Mouse (Mus musculus): ENCODE measurements around the gene 6030468B19Rik. TPM values are rescaled to one million over a fixed set of nuclear protein-coding genes. Genes with fewer than 3 reads are reported as not detected.

The 6030468B19Rik gene
- total and polyA plus RNA-seq, 3 experiments = 2.7 to 5.1 TPM; not detected in 1

DNA sequence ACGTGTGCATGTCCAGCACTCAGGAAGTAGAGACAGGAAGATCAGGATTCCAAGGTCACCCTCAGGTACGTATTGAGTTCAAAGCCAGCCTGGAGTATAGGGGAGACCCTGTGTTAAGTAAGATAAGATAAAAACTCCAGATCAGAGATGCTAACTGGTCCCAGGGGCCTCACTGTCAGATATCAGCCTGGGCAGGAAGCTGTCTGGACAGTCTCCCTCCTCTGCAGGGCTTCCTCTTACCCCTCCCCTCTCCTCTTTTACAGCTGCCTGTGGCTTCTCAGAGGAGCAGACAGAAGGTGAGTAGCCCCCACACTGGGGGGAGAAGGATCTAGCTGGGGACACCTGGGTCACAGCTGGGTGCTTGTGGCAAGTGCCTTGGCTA is 691 bp downstream of the 6030468B19Rik start (continued):
- TF ChIP-seq USF1 (IDR thresholded peaks at IDR 0.05; ENCODE audit: low read depth, low read length) (peak; percentile 20; the same call in 1 of the 2 replicates), CTCF (IDR thresholded peaks at IDR 0.05 in 2 of 3, conservative IDR thresholded peaks at IDR 0.05 in 1 of 3; ENCODE audit: control insufficient read depth in 1 of 3, insufficient read depth in 1 of 3, low read depth in 2 of 3, low read length in 3 of 3, poor library complexity in 1 of 3, severe bottlenecking in 1 of 3) (no peak)

DNA sequence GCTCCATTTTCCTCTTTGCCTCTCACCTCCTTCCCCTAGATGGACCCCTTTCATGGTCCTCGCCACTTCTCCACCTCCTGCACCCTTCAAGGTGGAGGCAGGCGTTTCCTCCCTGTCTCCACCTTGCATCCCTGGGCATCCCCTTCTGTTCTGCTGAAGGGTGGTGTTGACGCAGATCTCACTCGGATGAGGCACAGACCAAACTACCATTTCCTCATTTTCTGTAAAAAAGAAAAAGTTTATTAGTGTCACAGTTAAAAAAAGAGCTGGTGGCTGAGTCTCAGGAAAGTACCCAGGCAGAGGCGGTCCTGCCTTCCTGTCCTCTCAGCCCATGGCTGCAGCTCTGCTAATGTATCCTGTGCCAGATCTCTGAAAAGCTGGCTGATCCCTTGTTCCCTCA is 1.7 kb downstream of the 6030468B19Rik start:
- H3K9me3 ChIP-seq (replicated peaks; ENCODE audit: insufficient read depth, low read length) = no peaks in the 10 kb centered on the region
- peaks cover 0 to 20% of the 10 kb centered on the region in 2 experiments; a peak in 2 of 4 replicates for H3K36me3 ChIP-seq (ENCODE audit: control insufficient read depth in 1 of 2, insufficient read depth in 2 of 2, low read length in 2 of 2)
- DNase-seq (ENCODE audit: low read depth, low spot score) = peak; percentile 45
- TF ChIP-seq BHLHE40 (IDR thresholded peaks at IDR 0.05; ENCODE audit: borderline replicate concordance, low read depth, low read length) (no peak), MYB (IDR thresholded peaks at IDR 0.05; ENCODE audit: low read depth, low read length) (no peak), MAZ (IDR thresholded peaks at IDR 0.05; ENCODE audit: low read depth, low read length) (no peak), UBTF (IDR thresholded peaks at IDR 0.05; ENCODE audit: borderline replicate concordance, insufficient read depth, low read depth, low read length) (no peak), RCOR1 (IDR thresholded peaks at IDR 0.05; ENCODE audit: low read depth, low read length) (no peak), TBP (IDR thresholded peaks at IDR 0.05; ENCODE audit: low read depth, low read length) (no peak), ELF1 (IDR thresholded peaks at IDR 0.05; ENCODE audit: low read depth, low read length) (no peak), KAT2A (conservative IDR thresholded peaks at IDR 0.05; ENCODE audit: low read depth, low read length) (no peak), GABPA (IDR thresholded peaks at IDR 0.05; ENCODE audit: low read depth, low read length) (no peak), POLR2A (IDR thresholded peaks at IDR 0.05; ENCODE audit: control insufficient read depth in 1 of 2, insufficient read depth in 1 of 2, low read depth in 1 of 2, low read length in 2 of 2, poor library complexity in 1 of 2) (no peak), ETS1 (IDR thresholded peaks at IDR 0.05; ENCODE audit: low read depth, low read length) (no peak), TCF12 (IDR thresholded peaks at IDR 0.05; ENCODE audit: low read depth, low read length) (no peak), EP300 (IDR thresholded peaks at IDR 0.05; ENCODE audit: low read depth in 1 of 2, low read length in 2 of 2) (no peak), MAFK (IDR thresholded peaks at IDR 0.05; ENCODE audit: borderline replicate concordance, low read depth, low read length) (no peak), ZNF384 (IDR thresholded peaks at IDR 0.05; ENCODE audit: low read depth, low read length) (no peak), TAL1 (IDR thresholded peaks at IDR 0.05; ENCODE audit: low read length) (no peak)
- no peaks in the 10 kb centered on the region for H3K79me2 ChIP-seq (ENCODE audit: control insufficient read depth, insufficient read depth, low read length, poor library complexity)
- no peaks in the 10 kb centered on the region for H3K27me3 ChIP-seq (ENCODE audit: control insufficient read depth in 1 of 2, insufficient read depth in 2 of 2, low read length in 2 of 2)
- peaks cover 11 to 30% of the 10 kb centered on the region in 2 experiments for H3K4me1 ChIP-seq (ENCODE audit: control insufficient read depth in 1 of 2, insufficient read depth in 2 of 2, low read length in 2 of 2)
- H3K27ac ChIP-seq (ENCODE audit: control insufficient read depth, low read depth, low read length) = no peak overlapping the region
- H3K9ac ChIP-seq (ENCODE audit: control insufficient read depth, low read depth, low read length, poor library complexity, severe bottlenecking) = no peak overlapping the region
- no peak overlapping the region for H3K4me3 ChIP-seq (ENCODE audit: control insufficient read depth in 1 of 2, insufficient read depth in 1 of 2, low read depth in 2 of 2, low read length in 2 of 2)

GRCm38 (mm10) chr11:117800038-117800437 is 2.6 kb downstream of the 6030468B19Rik start:
- peaks cover 0 to 20% of the 10 kb centered on the region in 2 experiments; a peak in 2 of 4 replicates for H3K36me3 ChIP-seq (ENCODE audit: control insufficient read depth in 1 of 2, insufficient read depth in 2 of 2, low read length in 2 of 2)
- no peaks in the 10 kb centered on the region for H3K79me2 ChIP-seq (ENCODE audit: control insufficient read depth, insufficient read depth, low read length, poor library complexity)
- H3K9ac ChIP-seq (ENCODE audit: control insufficient read depth, low read depth, low read length, poor library complexity, severe bottlenecking) = no peak overlapping the region
- no peak overlapping the region for H3K4me3 ChIP-seq (ENCODE audit: control insufficient read depth in 1 of 2, insufficient read depth in 1 of 2, low read depth in 2 of 2, low read length in 2 of 2)
- TF ChIP-seq CHD1 (IDR thresholded peaks at IDR 0.05; ENCODE audit: low read depth, low read length) (no peak), TAL1 (IDR thresholded peaks at IDR 0.05; ENCODE audit: low read length) (no peak), USF1 (IDR thresholded peaks at IDR 0.05; ENCODE audit: low read depth, low read length) (no peak), MEF2A (IDR thresholded peaks at IDR 0.05; ENCODE audit: extremely low read depth, insufficient replicate concordance, low read depth, low read length, poor library complexity, severe bottlenecking) (no peak), ZC3H11A (IDR thresholded peaks at IDR 0.05; ENCODE audit: low read depth, low read length) (no peak), ZNF384 (IDR thresholded peaks at IDR 0.05; ENCODE audit: low read depth, low read length) (no peak), ZMIZ1 (IDR thresholded peaks at IDR 0.05; ENCODE audit: low read depth, low read length) (no peak), MAX (IDR thresholded peaks at IDR 0.05; ENCODE audit: low read length) (no peak), POLR2AphosphoS2 (IDR thresholded peaks at IDR 0.05; ENCODE audit: low read length) (no peak), BHLHE40 (IDR thresholded peaks at IDR 0.05; ENCODE audit: borderline replicate concordance, low read depth, low read length) (no peak)
- no peaks in the 10 kb centered on the region for H3K9me3 ChIP-seq (replicated peaks; ENCODE audit: insufficient read depth, low read length)
- H3K27me3 ChIP-seq (ENCODE audit: control insufficient read depth in 1 of 2, insufficient read depth in 2 of 2, low read length in 2 of 2) = no peaks in the 10 kb centered on the region
- H3K4me1 ChIP-seq (ENCODE audit: control insufficient read depth in 1 of 2, insufficient read depth in 2 of 2, low read length in 2 of 2) = peaks cover 11 to 30% of the 10 kb centered on the region in 2 experiments
- no peak overlapping the region for H3K27ac ChIP-seq (ENCODE audit: control insufficient read depth, low read depth, low read length)
- DNase-seq (ENCODE audit: low read depth, low spot score) = no peak

Data from MEL (cell line).